Mouse (Mus musculus) forebrain, embryonic 16.5 days (tissue): ENCODE measurements around the gene Vmn1r4. TPM values are rescaled to one million over a fixed set of nuclear protein-coding genes. Genes with fewer than 3 reads are reported as not detected.

Source experiments
- ATAC-seq: fragments of 200-750 bp; cut with Nextera tagmentation; 2 replicates; pipeline ENCODE4 v1.8.0; 2017; ENCODE audit warnings: mild to moderate bottlenecking, moderate library complexity
- H3K27ac ChIP-seq: fragments of 300-500 bp; sonication (generic); 2 replicates; pipeline ENCODE4 v1.5.1; 2014; ENCODE audit warnings: low read length, control low read depth
- H3K27me3 ChIP-seq: fragments of 300-500 bp; sonication (generic); replicated peaks from 2 replicates; pipeline ENCODE4 v1.6.1; 2014; ENCODE audit warnings: low read length; ENCODE audit not compliant: control insufficient read depth, insufficient read depth
- H3K36me3 ChIP-seq: fragments of 300-500 bp; sonication (generic); 2 replicates; pipeline ENCODE4 v1.6.1; 2014; ENCODE audit not compliant: control insufficient read depth, insufficient read depth
- H3K4me1 ChIP-seq: fragments of 300-500 bp; sonication (generic); replicated peaks from 2 replicates; pipeline ENCODE4 v1.6.1; 2014; ENCODE audit warnings: low read length; ENCODE audit not compliant: control insufficient read depth, insufficient read depth
- H3K4me2 ChIP-seq: fragments of 300-500 bp; sonication (generic); 2 replicates; pipeline ENCODE4 v1.6.1; 2014; ENCODE audit warnings: mild to moderate bottlenecking, low read length, control low read depth
- H3K4me3 ChIP-seq: fragments of 300-500 bp; sonication (generic); replicated peaks from 2 replicates; pipeline ENCODE4 v1.5.1; 2014; ENCODE audit warnings: mild to moderate bottlenecking, low read length, control low read depth
- H3K9ac ChIP-seq: fragments of 300-500 bp; sonication (generic); replicated peaks from 2 replicates; pipeline ENCODE4 v1.6.1; 2014; ENCODE audit warnings: low read depth, low read length, control low read depth
- H3K9me3 ChIP-seq: fragments of 300-500 bp; sonication (generic); 2 replicates; pipeline ENCODE4 v1.6.1; 2016; ENCODE audit warnings: low read length; ENCODE audit not compliant: control insufficient read depth
- WGBS: fragments of 180-500 bp; shearing (Covaris S2); extraction: QIAGEN DNeasy Blood & Tissue Kit; methylation state at CpG from one replicate; pipeline ENCODE4 v1.1.7; 2014; 5-methylcytosine and 5-hydroxymethylcytosine counted together
- polyA plus RNA-seq: library from polyadenylated mRNA; unstranded; fragments of >200 nt; fragmentation: Nextera tagmentation; extraction: Ambion mirVana; gene quantifications from 2 replicates; pipeline ENCODE4 v1.2.1, GENCODE M21; 2015

Vmn1r4 gene
- polyA plus RNA-seq, 1 experiment from 2014 or later: 0.46 TPM

GRCm38 (mm10) chr6:56910910-56911309 is 12.9 kb upstream of the Vmn1r4 start:
- H3K36me3 ChIP-seq: no peaks in the 10 kb centered on the region
- H3K27ac ChIP-seq: no peak overlapping the region
- no peak overlapping the region for H3K4me2 ChIP-seq
- no peaks in the 10 kb centered on the region for H3K9me3 ChIP-seq
- no peak for ATAC-seq
- H3K27me3 ChIP-seq: no peaks in the 10 kb centered on the region
- H3K9ac ChIP-seq: no peak overlapping the region
- peaks cover 3% of the 10 kb centered on the region for H3K4me1 ChIP-seq
- 79% methylated on average over 2 of the region's 2 CpGs for WGBS
- no peak overlapping the region for H3K4me3 ChIP-seq

GRCm38 (mm10) chr6:56913092-56913858 is 10.5 kb upstream of the Vmn1r4 start:
- Histone ChIP-seq H3K9ac (no peak overlapping the region), H3K4me3 (no peak overlapping the region), H3K4me1 (peaks cover 3% of the 10 kb centered on the region), H3K27ac (no peak overlapping the region; the same call in none of the 2 replicates), H3K27me3 (no peaks in the 10 kb centered on the region), H3K9me3 (no peaks in the 10 kb centered on the region), H3K4me2 (no peak overlapping the region), H3K36me3 (no peaks in the 10 kb centered on the region)
- no peak for ATAC-seq
- 87% methylated on average over 2 of the region's 2 CpGs for WGBS

- Histone ChIP-seq H3K4me1 (peaks cover 3% of the 10 kb centered on the region), H3K9me3 (no peaks in the 10 kb centered on the region), H3K27me3 (no peaks in the 10 kb centered on the region), H3K4me2 (no peak overlapping the region), H3K36me3 (no peaks in the 10 kb centered on the region), H3K4me3 (no peak overlapping the region), H3K9ac (no peak overlapping the region), H3K27ac (no peak overlapping the region)
- ATAC-seq: no peak
- WGBS: 90% methylated on average over 2 of the region's 2 CpGs
These were observed 7.5 kb upstream of the Vmn1r4 start for GRCm38 (mm10) chr6:56916279-56916678.

- Histone ChIP-seq H3K4me3 (no peak overlapping the region), H3K4me1 (peaks cover 6% of the 10 kb centered on the region)
These were observed 6.0 kb upstream of the Vmn1r4 start for GRCm38 (mm10) chr6:56917578-56918368.

GRCm38 (mm10) chr6:56919330-56920044 is 4.3 kb upstream of the Vmn1r4 start:
- Histone ChIP-seq H3K9ac (no peak overlapping the region), H3K9me3 (no peaks in the 10 kb centered on the region), H3K4me2 (no peak overlapping the region), H3K36me3 (no peaks in the 10 kb centered on the region), H3K4me1 (peaks cover 5% of the 10 kb centered on the region), H3K4me3 (no peak overlapping the region), H3K27me3 (no peaks in the 10 kb centered on the region), H3K27ac (no peak overlapping the region)
- WGBS: 92% methylated on average over 7 of the region's 7 CpGs
- ATAC-seq: no peak

More at GRCm38 (mm10) chr6:56917578-56918368, 6.0 kb upstream of the Vmn1r4 start:
- ATAC-seq: no peak
- no peak overlapping the region for H3K27ac ChIP-seq
- no peak overlapping the region for H3K4me2 ChIP-seq
- no peak overlapping the region for H3K9ac ChIP-seq
- WGBS: 86% methylated on average over 12 of the region's 12 CpGs
- no peaks in the 10 kb centered on the region for H3K36me3 ChIP-seq
- no peaks in the 10 kb centered on the region for H3K27me3 ChIP-seq
- H3K9me3 ChIP-seq: no peaks in the 10 kb centered on the region

GRCm38 (mm10) chr6:56920222-56921092 is 3.4 kb upstream of the Vmn1r4 start:
- Histone ChIP-seq H3K9me3 (no peaks in the 10 kb centered on the region), H3K27ac (no peak overlapping the region), H3K4me2 (no peak overlapping the region), H3K9ac (no peak overlapping the region), H3K4me3 (no peak overlapping the region), H3K36me3 (no peaks in the 10 kb centered on the region), H3K4me1 (peaks cover 9% of the 10 kb centered on the region), H3K27me3 (0 out of 2 replicates have a peak, but pooled peaks cover 4% of the 10 kb centered on the region)
- ATAC-seq: no peak
- 89% methylated on average over 12 of the region's 12 CpGs for WGBS

GRCm38 (mm10) chr6:56923331-56923725 is 487 bp upstream of the Vmn1r4 start:
- H3K4me1 ChIP-seq: peaks cover 9% of the 10 kb centered on the region
- 0 out of 2 replicates have a peak, but pooled peaks cover 4% of the 10 kb centered on the region for H3K27me3 ChIP-seq
- H3K9me3 ChIP-seq: no peaks in the 10 kb centered on the region
- ATAC-seq: no peak
- peak overlapping the region; percentile 58 for H3K4me2 ChIP-seq
- WGBS: 0% methylated on average over 25 of the region's 25 CpGs
- peak overlapping the region; percentile 91 for H3K27ac ChIP-seq
- peak overlapping the region; percentile 84 for H3K4me3 ChIP-seq
- H3K9ac ChIP-seq: peak overlapping the region; percentile 86
- no peaks in the 10 kb centered on the region for H3K36me3 ChIP-seq

- Histone ChIP-seq H3K27me3 (no peaks in the 10 kb centered on the region), H3K9ac (no peak overlapping the region), H3K4me2 (no peak overlapping the region), H3K4me1 (no peaks in the 10 kb centered on the region), H3K4me3 (no peak overlapping the region), H3K9me3 (no peaks in the 10 kb centered on the region), H3K36me3 (no peaks in the 10 kb centered on the region), H3K27ac (no peak overlapping the region)
- ATAC-seq: no peak
- WGBS: 71% methylated on average over 4 of the region's 4 CpGs
These were observed 8.0 kb downstream of the Vmn1r4 start for GRCm38 (mm10) chr6:56931648-56932415.
